Mouse (Mus musculus) megakaryocyte, embryonic 14.5 days (primary cell): ENCODE results near the gene Cd19.

Experiments used
- FLI1 ChIP-seq: IDR thresholded peaks from 2 replicates; pipeline ENCODE4 v1.6.1; 2012; ENCODE audit warnings: low read length, inconsistent platforms, mixed read lengths
- GATA1 ChIP-seq: IDR thresholded peaks from 3 replicates; pipeline ENCODE4 v1.6.1; 2012; ENCODE audit warnings: mixed read lengths, low read length, inconsistent platforms, borderline replicate concordance

DNA sequence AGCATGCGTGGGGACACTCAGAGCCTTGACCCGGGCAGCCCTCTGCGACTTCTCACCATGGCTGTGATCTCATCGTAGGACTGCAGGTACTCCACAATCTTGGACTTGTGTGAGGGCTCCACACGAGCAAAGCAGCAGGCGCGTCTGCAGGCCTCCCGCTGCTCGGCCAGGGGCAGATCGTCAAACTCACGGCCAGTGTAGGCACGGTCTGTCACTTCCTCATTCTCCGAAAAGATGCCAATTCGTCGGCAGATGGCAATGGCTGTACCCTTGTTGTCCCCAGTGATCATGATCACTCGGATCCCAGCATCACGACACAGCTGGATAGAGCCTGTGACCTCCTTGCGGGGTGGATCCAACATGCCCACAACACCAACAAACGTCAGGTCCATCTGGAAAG is 33.8 kb upstream of the Cd19 start:
- TF ChIP-seq GATA1 = no peak
- TF ChIP-seq FLI1 = no peak
